Mouse (Mus musculus): ENCODE data around the gene Psmb8.

GRCm38 (mm10) chr17:34239601-34240041 is 42.1 kb downstream of the Psmb8 start:
- TF ChIP-seq CTCF (IDR thresholded peaks at IDR 0.05; ENCODE audit: borderline replicate concordance, insufficient read depth, low read length), result no peak
- TF ChIP-seq POLR2A (IDR thresholded peaks at IDR 0.05; ENCODE audit: low read depth, low read length), result no peak
